Mouse (Mus musculus): ENCODE data around the gene B830017H08Rik. TPM values are rescaled to one million over a fixed set of nuclear protein-coding genes. Genes with fewer than 3 reads are reported as not detected.

Gene B830017H08Rik
- not detected in 3 replicates for total RNA-seq (2017)

- ATAC-seq (replicated peaks; ENCODE audit: insufficient number of reproducible peaks, low FRiP score, low TSS enrichment, poor library complexity, severe bottlenecking) = no peak
Observed at GRCm38 (mm10) chr16:17832821-17833220, at the start of gene B830017H08Rik. TSS of gene B830017H08Rik (plus strand) at chr16:17833121.

GRCm38 (mm10) chr16:17785337-17785736 is 47.6 kb upstream of the B830017H08Rik start:
- no peak for ATAC-seq (replicated peaks; ENCODE audit: insufficient number of reproducible peaks, low FRiP score, low TSS enrichment, poor library complexity, severe bottlenecking)

GRCm38 (mm10) chr16:17792728-17793127 is 40.2 kb upstream of the B830017H08Rik start:
- no peak for ATAC-seq (replicated peaks; ENCODE audit: insufficient number of reproducible peaks, low FRiP score, low TSS enrichment, poor library complexity, severe bottlenecking)

GRCm38 (mm10) chr16:17794047-17794446 is 38.9 kb upstream of the B830017H08Rik start:
- ATAC-seq (replicated peaks; ENCODE audit: insufficient number of reproducible peaks, low FRiP score, low TSS enrichment, poor library complexity, severe bottlenecking) = no peak

GRCm38 (mm10) chr16:17795643-17796042 is 37.3 kb upstream of the B830017H08Rik start:
- no peak for ATAC-seq (replicated peaks; ENCODE audit: insufficient number of reproducible peaks, low FRiP score, low TSS enrichment, poor library complexity, severe bottlenecking)

GRCm38 (mm10) chr16:17796519-17796918 is 36.4 kb upstream of the B830017H08Rik start:
- ATAC-seq (replicated peaks; ENCODE audit: insufficient number of reproducible peaks, low FRiP score, low TSS enrichment, poor library complexity, severe bottlenecking) = no peak

GRCm38 (mm10) chr16:17796971-17797811 is 35.7 kb upstream of the B830017H08Rik start, which contains the start of gene Scarf2:
TSS of gene Scarf2 (plus strand) at chr16:17797282.
- no peak for ATAC-seq (replicated peaks; ENCODE audit: insufficient number of reproducible peaks, low FRiP score, low TSS enrichment, poor library complexity, severe bottlenecking)

GRCm38 (mm10) chr16:17797812-17798311 is 35.1 kb upstream of the B830017H08Rik start:
- no peak for ATAC-seq (replicated peaks; ENCODE audit: insufficient number of reproducible peaks, low FRiP score, low TSS enrichment, poor library complexity, severe bottlenecking)

- ATAC-seq (replicated peaks; ENCODE audit: insufficient number of reproducible peaks, low FRiP score, low TSS enrichment, poor library complexity, severe bottlenecking) = no peak
Observed at GRCm38 (mm10) chr16:17798321-17799180, 34.4 kb upstream of the B830017H08Rik start.

- no peak for ATAC-seq (replicated peaks; ENCODE audit: insufficient number of reproducible peaks, low FRiP score, low TSS enrichment, poor library complexity, severe bottlenecking)
Observed at GRCm38 (mm10) chr16:17799584-17799983, 33.3 kb upstream of the B830017H08Rik start.

GRCm38 (mm10) chr16:17801777-17802455 is 31.0 kb upstream of the B830017H08Rik start:
- no peak for ATAC-seq (replicated peaks; ENCODE audit: insufficient number of reproducible peaks, low FRiP score, low TSS enrichment, poor library complexity, severe bottlenecking)

- no peak for ATAC-seq (replicated peaks; ENCODE audit: insufficient number of reproducible peaks, low FRiP score, low TSS enrichment, poor library complexity, severe bottlenecking)
Observed at GRCm38 (mm10) chr16:17802456-17802838, 30.5 kb upstream of the B830017H08Rik start.

GRCm38 (mm10) chr16:17802839-17803674 is 29.9 kb upstream of the B830017H08Rik start:
- 0 out of 2 replicates have a peak, but pooled peaks have one; percentile 29 for ATAC-seq (replicated peaks; ENCODE audit: insufficient number of reproducible peaks, low FRiP score, low TSS enrichment, poor library complexity, severe bottlenecking)

- ATAC-seq (replicated peaks; ENCODE audit: insufficient number of reproducible peaks, low FRiP score, low TSS enrichment, poor library complexity, severe bottlenecking) = no peak
Observed at GRCm38 (mm10) chr16:17803675-17804448, 29.1 kb upstream of the B830017H08Rik start.

GRCm38 (mm10) chr16:17804449-17804912 is 28.4 kb upstream of the B830017H08Rik start:
- ATAC-seq (replicated peaks; ENCODE audit: insufficient number of reproducible peaks, low FRiP score, low TSS enrichment, poor library complexity, severe bottlenecking) = no peak

GRCm38 (mm10) chr16:17804982-17805381 is 27.9 kb upstream of the B830017H08Rik start:
- ATAC-seq (replicated peaks; ENCODE audit: insufficient number of reproducible peaks, low FRiP score, low TSS enrichment, poor library complexity, severe bottlenecking) = no peak

- no peak for ATAC-seq (replicated peaks; ENCODE audit: insufficient number of reproducible peaks, low FRiP score, low TSS enrichment, poor library complexity, severe bottlenecking)
Observed at GRCm38 (mm10) chr16:17806581-17807191, 26.2 kb upstream of the B830017H08Rik start.
